Mouse (Mus musculus) embryonic fibroblast, embryonic 13.5 days (primary cell): Measurements from ENCODE around the gene Wnt1. TPM values are rescaled to one million over a fixed set of nuclear protein-coding genes. Genes with fewer than 3 reads are reported as not detected.

Source experiments
- H3K27ac ChIP-seq: 2 replicates; pipeline ENCODE4 v1.5.1; 2012; ENCODE audit warnings: low read length, control low read depth, inconsistent platforms; ENCODE audit not compliant: insufficient read depth
- H3K4me1 ChIP-seq: 2 replicates; pipeline ENCODE4 v1.6.1; 2011; ENCODE audit warnings: low read length; ENCODE audit not compliant: control insufficient read depth, insufficient read depth
- H3K4me3 ChIP-seq: 2 replicates; pipeline ENCODE4 v1.5.1; 2011; ENCODE audit warnings: mild to moderate bottlenecking, control low read depth, low read length; ENCODE audit not compliant: insufficient read depth
- CTCF ChIP-seq: IDR thresholded peaks from 2 replicates; pipeline ENCODE4 v1.5.1; 2011; ENCODE audit warnings: mild to moderate bottlenecking, control low read depth, low read length, moderate library complexity, borderline replicate concordance; ENCODE audit not compliant: insufficient read depth
- POLR2A ChIP-seq: IDR thresholded peaks from 2 replicates; pipeline ENCODE4 v1.6.1; 2011; ENCODE audit warnings: low read depth, mild to moderate bottlenecking, control low read depth, low read length, moderate library complexity
- polyA plus RNA-seq: library from polyadenylated mRNA; stranded (reverse); fragments of >200 nt; gene quantifications from 2 replicates; pipeline ENCODE4 v1.2.4, GENCODE M21; 2011; ENCODE audit warnings: low read depth; ENCODE audit not compliant: missing spikeins, insufficient read length

The Wnt1 gene
- polyA plus RNA-seq, 1 experiment, result not detected

DNA sequence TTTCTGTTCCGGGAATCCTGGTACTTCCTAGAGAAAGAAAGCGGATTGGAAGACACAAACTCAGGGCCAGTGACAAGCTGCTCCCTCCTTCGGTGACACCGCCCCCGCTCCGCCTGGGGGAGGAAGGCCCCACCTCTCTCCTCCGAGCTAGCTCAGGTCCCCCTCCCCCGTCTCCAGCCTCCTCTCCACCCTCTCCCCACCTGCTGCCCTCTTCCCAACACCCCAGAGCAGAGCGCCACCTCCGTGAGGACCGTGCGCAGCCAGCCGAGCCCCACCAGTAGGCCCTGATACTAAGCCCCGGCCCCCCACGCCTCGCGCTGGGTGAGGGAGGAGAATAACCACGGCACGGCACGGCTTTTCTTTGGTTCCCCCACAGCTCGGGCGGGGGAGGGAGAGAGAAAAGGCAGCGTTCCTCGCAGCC, 27.4 kb upstream of the Wnt1 start:
- Histone ChIP-seq H3K27ac (no peak overlapping the region), H3K4me1 (peaks cover 5% of the 10 kb centered on the region), H3K4me3 (peak overlapping the region; percentile 81)
- TF ChIP-seq POLR2A (peak; percentile 46), CTCF (no peak)

DNA sequence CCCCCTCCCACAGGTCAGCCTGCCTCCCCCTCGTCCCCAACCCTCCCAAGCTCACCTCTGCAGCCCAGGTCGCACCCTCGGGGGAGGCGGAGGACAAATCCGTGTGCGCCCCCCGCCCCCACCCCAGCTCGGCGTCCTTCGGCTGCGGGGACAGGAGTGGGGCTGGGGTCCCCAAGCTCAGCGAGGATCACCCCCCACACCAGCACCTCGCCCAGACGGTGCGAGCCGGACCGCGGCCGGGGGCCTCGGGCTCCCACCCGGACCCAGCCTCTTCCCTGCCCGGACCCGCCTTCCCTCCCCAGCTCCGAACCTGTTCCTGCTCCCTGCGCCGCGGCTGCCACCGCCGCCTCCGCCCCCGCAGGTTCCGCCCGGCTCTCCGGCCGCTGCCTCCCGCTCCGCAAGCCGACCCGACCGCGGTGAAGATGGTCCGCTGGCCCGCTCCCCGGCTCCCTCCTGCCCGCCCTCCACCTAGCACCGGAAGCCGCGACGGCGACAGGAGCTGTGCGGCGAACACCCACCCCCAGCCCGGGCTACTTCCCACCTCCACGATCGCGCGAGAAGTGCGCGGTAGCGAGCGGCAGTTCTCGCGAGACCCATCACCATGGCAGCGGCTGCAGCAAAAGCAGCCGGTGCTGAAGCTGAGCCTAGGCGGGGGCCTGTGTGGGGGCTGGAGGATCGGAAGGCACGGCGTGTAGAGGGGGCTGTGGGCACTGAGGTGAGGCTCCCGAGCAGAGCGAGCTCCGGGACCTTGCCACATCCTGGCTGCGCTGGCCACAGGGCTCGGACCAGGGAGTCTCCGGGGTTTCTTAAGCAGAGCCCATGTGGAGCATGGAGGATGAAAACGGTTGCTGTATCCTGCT, 26.8 kb upstream of the Wnt1 start, which contains the start of gene Arf3:
Gene Arf3 (minus strand): TSS at position 545 of the 860 bp plus-strand sequence.
- peak within 1 kb of the TSS; percentile 38; the same call in 1 of the 2 replicates for H3K27ac ChIP-seq
- peak within 1 kb of the TSS; percentile 81 for H3K4me3 ChIP-seq
- peak; percentile 80 for TF ChIP-seq POLR2A
- no peak for TF ChIP-seq CTCF
- H3K4me1 ChIP-seq, result peaks cover 8% of the 10 kb centered on the region

DNA sequence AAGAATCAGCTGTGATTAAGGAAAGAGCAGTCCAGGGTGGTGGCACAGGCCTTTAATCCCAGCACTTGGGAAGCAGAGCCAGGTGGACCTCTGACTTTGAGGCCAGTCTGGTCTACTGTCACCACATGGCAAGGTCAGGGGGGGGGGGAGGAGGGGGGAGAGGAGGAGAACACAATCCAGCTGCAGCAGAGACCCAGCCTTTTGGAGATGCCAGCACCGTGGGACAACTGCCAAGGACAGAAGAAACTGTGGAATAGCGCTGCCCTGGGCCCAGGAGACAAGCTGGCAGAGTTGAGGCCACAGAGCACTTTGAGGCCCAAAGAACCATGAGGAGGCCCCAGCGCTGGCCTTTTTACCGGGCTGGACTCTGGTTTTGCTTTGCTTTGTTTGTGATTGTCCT, 23.7 kb upstream of the Wnt1 start:
- Histone ChIP-seq H3K4me1 (peaks cover 13% of the 10 kb centered on the region), H3K4me3 (no peak overlapping the region), H3K27ac (no peak overlapping the region)
- TF ChIP-seq CTCF (no peak), POLR2A (no peak)

DNA sequence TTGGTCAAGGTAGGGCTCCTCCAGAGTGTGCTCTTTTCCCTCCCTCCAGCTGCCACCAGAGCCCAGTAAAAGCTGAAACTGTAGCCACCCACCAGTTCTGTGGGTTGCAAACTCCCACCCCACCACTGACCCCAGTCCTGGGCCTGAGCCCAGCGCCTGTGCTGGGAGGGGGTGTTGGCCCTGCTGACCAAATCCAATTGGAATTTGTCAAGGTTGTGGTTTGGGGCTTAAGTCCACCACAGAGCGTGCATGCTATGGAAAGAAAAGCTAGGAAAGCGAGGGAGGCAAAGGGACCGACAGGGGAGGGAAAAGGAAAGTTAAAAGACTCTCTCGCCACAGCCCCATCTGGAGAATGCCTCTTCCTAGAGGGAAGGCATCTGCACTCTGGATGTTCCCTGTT, 21.4 kb upstream of the Wnt1 start:
- no peak for TF ChIP-seq CTCF
- no peak for TF ChIP-seq POLR2A
- Histone ChIP-seq H3K4me3 (no peak overlapping the region), H3K4me1 (peaks cover 8% of the 10 kb centered on the region; the same call in 1 of the 2 replicates), H3K27ac (no peak overlapping the region)

DNA sequence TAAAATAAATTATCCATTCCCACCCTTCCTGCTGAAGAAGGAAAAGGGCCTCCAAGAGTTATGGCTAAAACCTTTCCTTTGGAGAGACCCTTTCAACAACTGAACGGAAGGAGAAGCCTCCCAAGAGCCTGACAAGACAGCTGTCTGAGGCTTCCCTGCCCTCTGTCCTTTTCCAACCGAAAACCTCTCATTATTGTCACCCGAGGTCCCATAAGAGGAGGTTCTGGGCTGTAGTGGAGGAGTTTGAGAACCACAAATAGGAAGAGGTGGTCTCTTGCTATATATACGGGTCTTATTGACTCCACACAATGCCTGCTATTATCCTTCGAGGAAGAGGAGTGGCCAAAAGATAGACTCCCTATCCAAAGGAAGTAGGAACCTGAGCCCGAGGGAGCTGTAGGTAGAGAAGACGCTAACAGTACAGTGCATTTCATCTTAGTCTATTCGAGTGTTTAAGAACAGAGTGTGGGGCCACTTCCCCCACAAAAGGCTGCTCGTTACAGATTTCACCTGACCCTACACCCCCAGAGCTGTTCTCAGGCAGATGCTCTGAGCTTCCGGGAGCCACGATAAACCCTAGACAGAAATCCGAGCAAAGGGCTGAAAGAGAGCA, 17.7 kb upstream of the Wnt1 start:
- no peak for TF ChIP-seq CTCF
- TF ChIP-seq POLR2A, result no peak
- Histone ChIP-seq H3K4me3 (no peak overlapping the region), H3K4me1 (peaks cover 11% of the 10 kb centered on the region; the same call in 1 of the 2 replicates), H3K27ac (no peak overlapping the region)

DNA sequence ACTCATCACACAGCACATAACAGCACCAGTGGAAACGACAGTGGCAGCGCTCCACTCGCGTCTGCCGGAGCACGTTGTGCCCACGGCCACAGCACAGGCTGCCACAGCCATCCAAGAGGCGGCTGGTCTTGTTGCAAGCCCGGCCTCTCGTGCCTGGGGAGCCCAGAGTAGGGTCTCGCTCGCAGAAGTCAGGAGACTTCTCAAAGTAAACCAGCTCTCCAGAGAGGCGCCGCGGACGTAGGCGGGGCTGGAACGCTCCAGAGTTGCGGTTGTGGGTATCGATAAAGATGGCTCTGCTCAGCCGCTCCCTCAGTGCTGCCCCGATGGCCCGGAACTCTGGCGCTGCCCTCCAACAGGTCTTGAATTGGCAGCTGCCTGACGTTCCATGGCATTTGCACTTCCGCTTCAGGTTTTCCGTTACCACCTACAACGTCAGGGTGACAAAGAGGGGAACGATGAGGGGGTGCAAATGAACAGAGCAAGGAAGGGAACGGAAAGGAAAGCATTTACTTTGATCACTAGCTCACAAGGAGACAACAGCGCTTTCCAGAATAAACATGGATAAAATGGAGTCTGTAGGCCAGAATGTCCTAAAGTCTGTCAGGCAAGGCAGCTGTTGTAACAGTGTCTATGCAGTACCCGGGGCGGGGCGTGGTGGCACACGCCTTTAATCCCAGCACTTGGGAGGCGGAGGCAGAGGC, 17.0 kb upstream of the Wnt1 start:
- Histone ChIP-seq H3K4me1 (peaks cover 10% of the 10 kb centered on the region; the same call in 1 of the 2 replicates), H3K27ac (no peak overlapping the region), H3K4me3 (no peak overlapping the region)
- TF ChIP-seq CTCF (no peak), POLR2A (no peak)

DNA sequence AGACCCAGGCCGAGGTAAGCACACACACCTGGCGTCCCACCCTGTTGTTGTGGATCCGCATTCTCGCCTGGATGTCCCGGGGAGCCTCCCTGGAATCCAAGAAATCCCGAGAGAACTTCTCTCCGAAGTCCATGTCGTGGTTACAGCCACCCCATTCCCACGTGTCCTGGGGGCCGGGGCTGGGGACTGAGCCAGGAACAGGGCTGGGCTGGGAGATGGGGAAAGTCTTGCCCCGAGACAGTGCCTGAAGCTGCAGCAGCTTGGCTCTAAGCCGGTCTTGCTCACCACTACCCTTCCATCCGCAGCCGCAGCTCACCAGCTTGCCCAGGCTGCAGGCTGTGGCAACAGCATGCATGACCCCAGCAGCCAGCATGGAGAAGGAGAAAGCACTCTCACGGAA, 15.6 kb upstream of the Wnt1 start:
- TF ChIP-seq POLR2A, result no peak
- no peak for TF ChIP-seq CTCF
- Histone ChIP-seq H3K27ac (no peak overlapping the region), H3K4me1 (peaks cover 10% of the 10 kb centered on the region), H3K4me3 (no peak overlapping the region)

DNA sequence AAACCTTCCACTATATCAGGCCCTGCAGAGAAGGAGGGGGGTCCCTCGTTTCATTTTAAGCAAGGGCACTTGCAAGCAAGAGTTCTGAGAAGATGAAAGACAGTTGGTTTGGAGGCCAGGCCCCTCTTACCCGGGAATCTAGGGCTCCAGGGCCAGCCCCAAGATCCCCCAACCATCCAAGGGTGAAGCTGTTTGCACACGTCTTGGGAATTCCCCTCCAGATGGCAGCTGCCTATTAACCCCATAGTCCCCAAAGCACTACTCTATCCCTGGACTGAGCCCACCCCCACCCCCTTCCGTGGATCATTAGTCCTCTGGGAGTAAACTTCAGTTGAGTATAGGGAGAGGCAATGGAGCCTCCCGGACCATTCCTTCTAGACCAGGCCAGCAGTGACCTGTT, 14.1 kb upstream of the Wnt1 start:
- H3K4me1 ChIP-seq, result peaks cover 17% of the 10 kb centered on the region
- no peak overlapping the region for H3K27ac ChIP-seq
- no peak for TF ChIP-seq POLR2A
- TF ChIP-seq CTCF, result no peak
- no peak overlapping the region for H3K4me3 ChIP-seq

DNA sequence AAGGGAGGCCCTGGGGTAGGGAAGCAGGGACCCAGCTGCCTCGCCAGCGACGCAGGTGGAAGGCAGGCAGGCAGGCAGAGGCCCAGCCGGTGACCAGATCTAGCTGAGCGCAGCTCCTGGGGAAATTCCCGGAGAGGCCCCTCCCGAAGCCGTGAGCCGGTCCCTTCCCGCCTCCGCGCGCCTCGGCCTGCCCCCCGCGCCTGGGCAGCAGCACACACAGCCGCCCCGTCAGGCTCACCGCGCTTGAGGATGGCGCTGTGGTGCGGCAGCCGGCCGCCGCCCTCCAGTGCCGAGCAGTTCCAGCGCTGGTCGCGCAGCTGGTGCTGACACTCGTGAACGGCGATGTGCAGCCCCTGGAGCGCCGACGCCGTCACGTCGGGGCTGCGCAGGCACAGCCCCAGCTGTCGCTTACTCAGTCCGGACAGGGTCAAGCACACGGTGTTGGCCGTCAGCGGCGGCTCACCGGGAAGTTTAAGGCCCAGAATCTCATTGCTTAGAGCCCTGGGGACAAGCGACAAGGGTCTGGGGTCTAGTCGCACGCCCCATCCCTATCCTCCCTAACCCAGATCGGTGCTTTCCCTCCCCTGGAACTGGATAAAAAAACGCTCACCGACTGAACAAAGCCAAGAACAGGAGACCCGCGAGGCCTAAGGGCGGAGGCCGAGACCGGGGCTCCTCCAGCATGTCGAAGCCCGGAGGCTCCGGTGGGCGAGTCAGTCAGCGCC, 13.2 kb upstream of the Wnt1 start:
- Histone ChIP-seq H3K4me1 (peaks cover 23% of the 10 kb centered on the region), H3K27ac (no peak overlapping the region), H3K4me3 (peak overlapping the region; percentile 26; the same call in 1 of the 2 replicates)
- TF ChIP-seq CTCF, result no peak
- no peak for TF ChIP-seq POLR2A
